Mouse (Mus musculus) forebrain, embryonic 14.5 days (tissue): ENCODE data around the gene Acoxl. TPM values are rescaled to one million over a fixed set of nuclear protein-coding genes. Genes with fewer than 3 reads are reported as not detected.

Experiments used
- ATAC-seq: fragments of 200-750 bp; cut with Nextera tagmentation; 2 replicates; pipeline ENCODE4 v1.8.0; 2017; ENCODE audit warnings: mild to moderate bottlenecking, moderate library complexity
- DNase-seq: peaks from one replicate; pipeline ENCODE4 v3.0.0-alpha.2; 2015; ENCODE audit warnings: low spot score
- H3K27ac ChIP-seq: fragments of 300-500 bp; sonication (generic); 2 replicates; pipeline ENCODE4 v1.5.1; 2014; ENCODE audit warnings: low read depth, mild to moderate bottlenecking, control low read depth, low read length, moderate library complexity
- H3K27me3 ChIP-seq: fragments of 300-500 bp; sonication (generic); replicated peaks from 2 replicates; pipeline ENCODE4 v1.6.1; 2014; ENCODE audit warnings: low read length, control low read depth, mixed read lengths; ENCODE audit not compliant: control insufficient read depth, insufficient read depth
- H3K36me3 ChIP-seq: fragments of 300-500 bp; sonication (generic); 2 replicates; pipeline ENCODE4 v1.6.1; 2014; ENCODE audit warnings: low read length, control low read depth; ENCODE audit not compliant: control insufficient read depth, insufficient read depth
- H3K4me1 ChIP-seq: fragments of 300-500 bp; sonication (generic); 2 replicates; pipeline ENCODE4 v1.6.1; 2014; ENCODE audit warnings: antibody characterized with exemption, low read length, control low read depth; ENCODE audit not compliant: control insufficient read depth, insufficient read depth
- H3K4me2 ChIP-seq: fragments of 300-500 bp; sonication (generic); 2 replicates; pipeline ENCODE4 v1.6.1; 2014; ENCODE audit warnings: mild to moderate bottlenecking, control low read depth, low read length
- H3K4me3 ChIP-seq: fragments of 300-500 bp; sonication (generic); 2 replicates; pipeline ENCODE4 v1.5.1; 2014; ENCODE audit warnings: low read depth, low read length, control low read depth
- H3K9ac ChIP-seq: fragments of 300-500 bp; sonication (generic); 2 replicates; pipeline ENCODE4 v1.6.1; 2014; ENCODE audit warnings: mild to moderate bottlenecking, low read length, control low read depth, moderate library complexity
- H3K9me3 ChIP-seq: fragments of 300-500 bp; sonication (generic); replicated peaks from 2 replicates; pipeline ENCODE4 v1.6.1; 2016; ENCODE audit warnings: low read length, control low read depth, mixed read lengths; ENCODE audit not compliant: control insufficient read depth
- WGBS: fragments of 180-500 bp; shearing (Covaris S2); extraction: QIAGEN DNeasy Blood & Tissue Kit; methylation state at CpG from one replicate; pipeline ENCODE4 v1.1.7; 2014; 5-methylcytosine and 5-hydroxymethylcytosine counted together
- polyA plus RNA-seq: library from polyadenylated mRNA; unstranded; fragments of >200 nt; fragmentation: Nextera tagmentation; extraction: Ambion mirVana; gene quantifications from 2 replicates; pipeline ENCODE4 v1.2.1, GENCODE M21; 2014

Acoxl gene
- polyA plus RNA-seq, 1 experiment from 2014 or later = not detected

- ATAC-seq = 0 out of 2 replicates have a peak, but pooled peaks have one; percentile 11
- Histone ChIP-seq H3K4me1 (peaks cover 10% of the 10 kb centered on the region), H3K4me2 (no peak overlapping the region), H3K9ac (no peak overlapping the region), H3K36me3 (0 out of 2 replicates have a peak, but pooled peaks cover 3% of the 10 kb centered on the region), H3K9me3 (no peaks in the 10 kb centered on the region), H3K4me3 (no peak overlapping the region), H3K27ac (no peak overlapping the region), H3K27me3 (no peaks in the 10 kb centered on the region)
- WGBS = 71% methylated on average over 12 of the region's 12 CpGs
- DNase-seq = no peak
Measured at GRCm38 (mm10) chr2:128156557-128157412, 318.1 kb downstream of the Acoxl start.

- no peak overlapping the region for H3K9ac ChIP-seq
- H3K9me3 ChIP-seq = no peaks in the 10 kb centered on the region
- H3K4me1 ChIP-seq = peaks cover 8% of the 10 kb centered on the region
- peak; percentile 16; the same call in 1 of the 2 replicates for ATAC-seq
- H3K4me2 ChIP-seq = no peak overlapping the region
- no peaks in the 10 kb centered on the region for H3K27me3 ChIP-seq
- 49% methylated on average over 17 of the region's 17 CpGs for WGBS
- DNase-seq = peak; percentile 36
- H3K27ac ChIP-seq = no peak overlapping the region
- H3K4me3 ChIP-seq = no peak overlapping the region
- 0 out of 2 replicates have a peak, but pooled peaks cover 3% of the 10 kb centered on the region for H3K36me3 ChIP-seq
Measured at GRCm38 (mm10) chr2:128158734-128159410, 320.2 kb downstream of the Acoxl start.

GRCm38 (mm10) chr2:128159619-128160125, 321.0 kb downstream of the Acoxl start:
- WGBS = 72% methylated on average over 7 of the region's 7 CpGs
- no peak overlapping the region for H3K4me3 ChIP-seq
- H3K36me3 ChIP-seq = 0 out of 2 replicates have a peak, but pooled peaks cover 3% of the 10 kb centered on the region
- H3K4me1 ChIP-seq = peaks cover 8% of the 10 kb centered on the region
- DNase-seq = no peak
- H3K4me2 ChIP-seq = no peak overlapping the region
- ATAC-seq = no peak
- H3K9ac ChIP-seq = no peak overlapping the region
- H3K27ac ChIP-seq = no peak overlapping the region
- H3K9me3 ChIP-seq = no peaks in the 10 kb centered on the region
- no peaks in the 10 kb centered on the region for H3K27me3 ChIP-seq

GRCm38 (mm10) chr2:128163177-128163576, 324.5 kb downstream of the Acoxl start:
- WGBS = 77% methylated on average over 8 of the region's 8 CpGs

DNA sequence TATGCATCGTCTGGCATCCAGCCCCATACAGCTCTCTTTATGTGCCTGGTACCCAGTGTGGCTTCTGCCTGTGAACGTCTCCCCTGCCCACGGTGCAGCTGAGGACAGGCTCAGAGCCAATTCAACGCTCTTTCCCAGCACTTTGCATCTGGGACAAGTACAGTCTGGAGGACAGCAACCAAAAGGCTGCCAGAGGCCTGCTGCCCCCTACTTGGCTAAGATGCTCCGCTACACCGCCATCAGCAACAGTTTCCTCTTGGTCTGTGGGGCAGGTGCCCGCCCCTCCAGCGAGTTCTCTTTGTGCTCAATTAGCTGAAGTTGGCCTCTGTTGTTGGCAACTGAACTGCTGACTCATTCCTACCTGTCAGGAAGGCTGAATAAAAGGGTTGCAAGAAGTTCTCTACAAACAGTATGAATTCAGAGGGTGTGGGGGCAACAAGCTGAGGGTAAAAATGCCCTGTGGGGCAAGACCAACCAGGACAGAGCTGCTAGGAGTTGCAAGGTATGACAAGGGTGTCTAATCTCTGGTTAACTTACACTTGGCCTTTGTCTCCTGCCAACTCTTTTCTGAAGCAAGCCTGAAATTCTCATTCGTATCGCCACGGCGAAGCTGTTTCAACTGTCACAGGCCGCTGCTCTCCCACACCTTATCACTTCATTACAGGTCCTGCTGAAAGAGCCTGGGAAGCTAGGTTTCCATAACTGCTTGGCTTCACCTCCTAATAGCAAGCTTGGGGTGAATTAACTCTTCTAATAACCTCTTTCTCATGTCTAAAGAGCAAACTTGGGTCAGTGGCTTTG, 328.1 kb downstream of the Acoxl start:
- Histone ChIP-seq H3K4me1 (peaks cover 8% of the 10 kb centered on the region), H3K27ac (no peak overlapping the region), H3K9ac (no peak overlapping the region), H3K27me3 (no peaks in the 10 kb centered on the region), H3K36me3 (no peaks in the 10 kb centered on the region), H3K9me3 (no peaks in the 10 kb centered on the region), H3K4me3 (no peak overlapping the region), H3K4me2 (no peak overlapping the region)
- ATAC-seq = peak; percentile 72; the same call in 1 of the 2 replicates
- DNase-seq = peak; percentile 75
- WGBS = 42% methylated on average over 13 of the region's 13 CpGs

More at GRCm38 (mm10) chr2:128163177-128163576, 324.5 kb downstream of the Acoxl start:
- no peak overlapping the region for H3K9ac ChIP-seq
- no peak overlapping the region for H3K4me2 ChIP-seq
- no peaks in the 10 kb centered on the region for H3K27me3 ChIP-seq
- DNase-seq (no peak), ATAC-seq (no peak)
- peaks cover 8% of the 10 kb centered on the region for H3K4me1 ChIP-seq
- 0 out of 2 replicates have a peak, but pooled peaks cover 3% of the 10 kb centered on the region for H3K36me3 ChIP-seq
- H3K4me3 ChIP-seq = no peak overlapping the region
- H3K27ac ChIP-seq = no peak overlapping the region
- H3K9me3 ChIP-seq = no peaks in the 10 kb centered on the region

GRCm38 (mm10) chr2:128167930-128168329, 329.3 kb downstream of the Acoxl start:
- no peak for DNase-seq
- H3K27ac ChIP-seq = no peak overlapping the region
- WGBS = 91% methylated on average over 12 of the region's 12 CpGs

DNA sequence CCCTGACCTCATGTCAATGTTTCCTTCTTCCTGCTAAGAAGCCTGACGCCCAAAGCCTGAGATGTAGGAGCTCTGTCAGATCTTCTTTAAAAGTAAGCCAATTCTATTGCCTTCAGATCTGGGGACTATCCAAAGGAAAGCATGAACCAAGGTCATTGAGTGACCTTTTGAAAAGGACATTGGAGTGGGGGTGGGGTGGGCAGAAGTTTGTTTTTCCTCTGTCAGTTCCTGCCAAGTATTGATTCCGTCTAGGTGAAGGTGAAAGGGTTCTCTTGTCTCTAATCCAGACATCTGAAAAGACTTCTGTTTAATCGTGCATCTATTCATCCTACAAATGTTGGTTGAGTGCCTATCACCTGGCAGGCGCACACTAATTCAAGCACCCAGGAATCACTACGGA, 330.8 kb downstream of the Acoxl start:
- H3K4me1 ChIP-seq = peaks cover 8% of the 10 kb centered on the region
- no peaks in the 10 kb centered on the region for H3K36me3 ChIP-seq
- WGBS = 80% methylated on average over 5 of the region's 5 CpGs
- ATAC-seq (no peak), DNase-seq (no peak)
- H3K9me3 ChIP-seq = no peaks in the 10 kb centered on the region
- no peaks in the 10 kb centered on the region for H3K27me3 ChIP-seq
- H3K27ac ChIP-seq = no peak overlapping the region
- no peak overlapping the region for H3K4me2 ChIP-seq
- no peak overlapping the region for H3K4me3 ChIP-seq
- H3K9ac ChIP-seq = no peak overlapping the region

More at GRCm38 (mm10) chr2:128167930-128168329, 329.3 kb downstream of the Acoxl start:
- H3K9ac ChIP-seq = no peak overlapping the region
- ATAC-seq = no peak
- peaks cover 8% of the 10 kb centered on the region for H3K4me1 ChIP-seq
- no peak overlapping the region for H3K4me3 ChIP-seq
- no peaks in the 10 kb centered on the region for H3K36me3 ChIP-seq
- H3K4me2 ChIP-seq = no peak overlapping the region
- no peaks in the 10 kb centered on the region for H3K27me3 ChIP-seq
- H3K9me3 ChIP-seq = no peaks in the 10 kb centered on the region

DNA sequence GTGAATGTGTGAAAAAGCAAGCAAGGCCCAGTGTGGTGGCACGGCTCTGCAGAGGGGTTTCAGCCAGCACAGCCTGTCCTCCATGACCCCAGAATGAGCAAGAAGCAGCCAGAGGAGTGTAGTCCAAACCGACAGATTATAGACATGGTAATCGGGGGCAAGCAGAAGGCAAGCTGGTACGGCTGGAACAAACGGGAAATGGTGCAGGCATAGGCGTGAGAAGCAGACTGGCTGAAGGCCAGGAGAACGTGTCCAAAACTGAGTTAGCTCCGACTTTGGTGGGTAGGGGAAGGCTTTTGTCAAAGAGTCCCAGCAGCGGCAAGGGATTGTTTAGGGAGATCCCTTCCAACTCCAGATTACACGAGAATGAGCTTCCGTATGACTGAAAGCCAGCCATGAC, 331.3 kb downstream of the Acoxl start:
- Histone ChIP-seq H3K27me3 (no peaks in the 10 kb centered on the region), H3K36me3 (no peaks in the 10 kb centered on the region), H3K4me2 (no peak overlapping the region), H3K9me3 (no peaks in the 10 kb centered on the region), H3K27ac (no peak overlapping the region), H3K4me3 (no peak overlapping the region), H3K4me1 (peaks cover 8% of the 10 kb centered on the region), H3K9ac (no peak overlapping the region)
- no peak for ATAC-seq
- peak; percentile 49 for DNase-seq
- 70% methylated on average over 11 of the region's 11 CpGs for WGBS
